ENCODE assay signal across 7 mouse cellular contexts in the genomic region with DNA sequence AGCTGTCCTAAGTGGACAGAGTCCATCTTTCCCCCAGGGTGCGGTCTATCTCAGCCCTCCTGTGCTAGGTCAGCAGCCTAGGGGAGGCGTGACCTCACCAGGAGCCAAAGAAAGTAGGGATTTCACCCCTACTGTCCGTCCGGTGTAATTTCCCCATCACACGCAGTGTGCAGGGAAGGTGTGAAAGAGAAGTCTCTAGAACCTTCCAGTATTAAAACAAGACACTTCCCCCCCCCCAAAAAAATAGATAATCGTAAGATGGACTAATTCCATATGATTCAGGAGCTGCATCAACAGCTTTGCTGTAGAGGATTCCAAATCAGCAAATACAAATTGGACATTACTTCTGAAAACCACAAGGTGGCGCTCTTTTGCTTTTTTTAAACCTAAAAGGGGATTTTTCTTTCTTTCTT. TPM values are rescaled to one million over a fixed set of nuclear protein-coding genes. Genes with fewer than 3 reads are reported as not detected.
DNase-seq lines count a peak whose midpoint lies in the region; ATAC-seq and TF ChIP-seq lines count a peak whose summit lies in the region.

No protein-coding gene starts in this region.

- DNase-seq in neural tube, embryonic 10.5 days (ENCODE audit: extremely low spot score, low spot score): no peak
- DNase-seq in embryo, embryonic 11 days: peak; percentile 74
- peak; percentile 66 for DNase-seq in induced T-regulatory cell, adult 2 months (ENCODE audit: low read depth)
- DNase-seq in left cerebral cortex, adult 18-20 months (ENCODE audit: low spot score in 2 of 2): no peak
- no peak for DNase-seq in left cerebral cortex, adult 9 months (ENCODE audit: low spot score in 2 of 2)

- H3K4me1 ChIP-seq in neural tube, embryonic 12.5 days: no peaks in the 10 kb centered on the region

- H3K9ac ChIP-seq in neural tube, embryonic 12.5 days: 0 out of 2 replicates have a peak overlapping the region, but pooled peaks have one; percentile 1

- no peak for TF ChIP-seq POLR2A in myocyte (IDR thresholded peaks at IDR 0.05; ENCODE audit: insufficient read length, low read depth)

- no peaks in the 10 kb centered on the region for H3K79me2 ChIP-seq in myocyte (ENCODE audit: control insufficient read depth, insufficient read depth)

- H3K27ac ChIP-seq in neural tube, embryonic 12.5 days: no peak overlapping the region

- no peak overlapping the region for H3K4me3 ChIP-seq in neural tube, embryonic 12.5 days
- H3K4me3 ChIP-seq in myocyte: no peak overlapping the region

- no peak overlapping the region; the same call in 1 of the 2 replicates for H3K4me2 ChIP-seq in neural tube, embryonic 12.5 days (replicated peaks)
- H3K4me2 ChIP-seq in myocyte (ENCODE audit: low read depth): peak overlapping the region; percentile 68

- no peaks in the 10 kb centered on the region for H3K9me3 ChIP-seq in neural tube, embryonic 12.5 days

- H3K36me3 ChIP-seq in neural tube, embryonic 12.5 days: no peaks in the 10 kb centered on the region
- no peaks in the 10 kb centered on the region for H3K36me3 ChIP-seq in myocyte (ENCODE audit: control insufficient read depth, insufficient read depth)

- WGBS in neural tube, embryonic 12.5 days: 23% methylated on average over 7 of the region's 7 CpGs

- H3ac ChIP-seq in myocyte (ENCODE audit: control insufficient read depth, insufficient read length): no peak overlapping the region

- ATAC-seq in neural tube, embryonic 12.5 days (ENCODE audit: low FRiP score, low read depth): no peak

- H3K27me3 ChIP-seq in neural tube, embryonic 12.5 days (replicated peaks): no peaks in the 10 kb centered on the region
- H3K27me3 ChIP-seq in myocyte (ENCODE audit: control insufficient read depth, insufficient read depth, insufficient read length): no peaks in the 10 kb centered on the region

TF ChIP-seq in myocyte, 11 proteins besides CTCF, POLR2A, EP300 and RAD21:
- no peak for TF ChIP-seq CEBPB (IDR thresholded peaks at IDR 0.05; ENCODE audit: insufficient read depth, poor library complexity, severe bottlenecking)
- TF ChIP-seq USF1 (IDR thresholded peaks at IDR 0.05; ENCODE audit: low read depth): no peak
- TF ChIP-seq TCF12 (IDR thresholded peaks at IDR 0.05; ENCODE audit: insufficient read depth, poor library complexity, severe bottlenecking): no peak
- TF ChIP-seq TCF3 (IDR thresholded peaks at IDR 0.05; ENCODE audit: insufficient read length, low read depth): no peak
- TF ChIP-seq SRF (IDR thresholded peaks at IDR 0.05; ENCODE audit: control insufficient read depth, insufficient read length, low read depth): no peak
- no peak for TF ChIP-seq REST (IDR thresholded peaks at IDR 0.05; ENCODE audit: insufficient read depth, insufficient read length)
- no peak for TF ChIP-seq MAX (IDR thresholded peaks at IDR 0.05; ENCODE audit: low read depth)
- TF ChIP-seq POLR2AphosphoS2 (IDR thresholded peaks at IDR 0.05; ENCODE audit: insufficient read length, low read depth): no peak
- no peak for TF ChIP-seq MYOD1 (IDR thresholded peaks at IDR 0.05; ENCODE audit: control insufficient read depth in 1 of 3, insufficient read length in 2 of 3, low read depth in 2 of 3)
- no peak for TF ChIP-seq MYOG (IDR thresholded peaks at IDR 0.05; ENCODE audit: control insufficient read depth in 1 of 3, insufficient read depth in 1 of 3, insufficient read length in 2 of 3, low read depth in 2 of 3)
- no peak for TF ChIP-seq E2F4 (IDR thresholded peaks at IDR 0.05; ENCODE audit: insufficient read depth)

RNA-seq across cellular contexts. Expression of a gene that starts 7.7 kb away (rescaled TPM):
- 4.2 and 5.1 TPM in 2 replicates for polyA plus RNA-seq in neural tube, embryonic 12.5 days (2016; fragmentation: Nextera tagmentation; extraction: Ambion mirVana)
- polyA plus RNA-seq in myocyte (2012; fragmentation: generic; extraction: Trizol): 2.7 TPM
- total RNA-seq in left cerebral cortex, adult 18-20 months (2021): 1 to 10 TPM; 7.1 to 7.3 TPM

Comparison
In these comparisons a context has a peak if more than half of its experiments do, and no peak if none do; other contexts are left out.
1. DNase-seq: peak in embryo, embryonic 11 days (single experiment) and induced T-regulatory cell, adult 2 months (single experiment); none in neural tube, embryonic 10.5 days (single experiment), left cerebral cortex, adult 18-20 months (0 of 2) and left cerebral cortex, adult 9 months (0 of 2).